Mouse (Mus musculus): ENCODE data around the gene Vps33b.
A peak's percentile ranks its signal among the peaks of the same experiment; 100 is the strongest.

Gene Vps33b

GRCm38 (mm10) chr7:80268897-80269750 lies at the start of gene Vps33b:
Gene Vps33b (plus strand): TSS chr7:80269649.
- peak; percentile 95 for DNase-seq

GRCm38 (mm10) chr7:80220237-80220797 lies 49.1 kb upstream of the Vps33b start:
- DNase-seq = no peak

- no peak for DNase-seq
These were observed 48.2 kb upstream of the Vps33b start for GRCm38 (mm10) chr7:80221179-80221750.

DNA sequence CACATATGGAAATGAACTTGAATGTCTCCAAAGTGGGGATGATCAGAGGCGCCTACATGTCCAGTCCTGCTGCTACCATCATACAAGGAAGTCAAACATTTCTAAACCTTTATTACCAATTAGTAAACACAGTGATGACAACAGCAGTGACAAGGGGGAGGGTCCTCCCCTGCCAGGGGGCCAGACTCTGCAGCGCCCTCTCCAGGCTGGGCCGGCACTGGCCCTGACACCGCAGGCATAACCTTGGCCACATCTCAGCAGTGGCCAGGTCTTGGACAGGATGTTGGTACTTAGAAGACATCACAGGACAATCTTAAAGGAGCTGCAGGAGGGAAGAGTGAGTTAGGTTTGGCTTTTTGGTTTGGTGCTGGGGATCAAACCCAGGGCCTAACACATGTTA lies 42.4 kb upstream of the Vps33b start:
- no peak for DNase-seq

GRCm38 (mm10) chr7:80230196-80230595 lies 39.3 kb upstream of the Vps33b start:
- DNase-seq = no peak

GRCm38 (mm10) chr7:80231971-80232488 lies 37.4 kb upstream of the Vps33b start:
- DNase-seq = no peak

DNA sequence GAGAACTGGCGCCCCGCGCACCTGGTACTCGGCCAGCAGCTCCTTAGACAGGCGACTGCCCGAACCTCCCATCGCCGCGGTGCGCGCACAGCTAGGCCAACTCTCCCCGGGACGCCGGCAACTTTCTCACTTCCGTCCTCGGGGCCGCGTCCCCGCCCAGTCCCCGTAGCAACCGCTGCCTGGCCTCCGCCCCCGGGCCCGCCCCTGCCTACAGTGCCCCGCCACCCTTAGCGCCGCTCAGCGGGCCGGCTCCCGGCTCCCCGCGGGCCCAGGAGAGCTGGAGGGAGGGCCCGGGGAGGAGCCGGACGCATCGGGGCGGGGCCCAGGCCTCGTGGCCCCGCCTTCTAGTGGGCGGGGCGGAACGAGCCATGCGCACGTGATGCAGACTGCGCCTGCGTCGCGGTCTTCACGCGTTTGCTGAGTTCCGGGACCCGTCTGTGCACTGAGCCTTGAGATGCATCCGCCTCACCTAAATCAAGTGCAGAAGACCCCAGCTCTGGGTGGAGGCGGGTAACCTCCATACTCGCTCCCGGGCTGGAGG lies 36.9 kb upstream of the Vps33b start, which contains the start of the genes Cib1 and Gdpgp1:
Gene Cib1 (minus strand): TSS at position 325 of the 541 bp plus-strand sequence.
Gene Gdpgp1 (plus strand): TSS at position 377 of the 541 bp plus-strand sequence.
- peak; percentile 89 for DNase-seq

DNA sequence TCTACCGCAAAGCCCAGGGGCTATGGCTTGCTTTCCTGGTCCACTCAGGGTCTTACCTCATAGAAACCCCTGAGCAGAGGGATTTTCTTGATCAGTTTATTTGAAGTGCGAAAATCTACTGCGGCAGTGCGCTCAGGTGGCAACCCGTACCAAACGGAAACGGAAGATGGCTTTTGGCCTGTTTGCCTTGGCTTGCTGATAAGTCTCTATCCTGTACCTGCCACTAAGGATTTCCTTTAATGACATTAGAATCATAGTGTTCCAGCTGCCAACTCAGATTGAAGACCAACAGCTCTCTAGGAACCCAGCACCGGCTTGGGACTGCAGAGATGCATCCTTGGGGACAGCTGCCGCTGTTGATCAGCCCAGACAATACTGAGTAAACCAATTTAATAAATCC lies 35.6 kb upstream of the Vps33b start:
- no peak for DNase-seq

DNA sequence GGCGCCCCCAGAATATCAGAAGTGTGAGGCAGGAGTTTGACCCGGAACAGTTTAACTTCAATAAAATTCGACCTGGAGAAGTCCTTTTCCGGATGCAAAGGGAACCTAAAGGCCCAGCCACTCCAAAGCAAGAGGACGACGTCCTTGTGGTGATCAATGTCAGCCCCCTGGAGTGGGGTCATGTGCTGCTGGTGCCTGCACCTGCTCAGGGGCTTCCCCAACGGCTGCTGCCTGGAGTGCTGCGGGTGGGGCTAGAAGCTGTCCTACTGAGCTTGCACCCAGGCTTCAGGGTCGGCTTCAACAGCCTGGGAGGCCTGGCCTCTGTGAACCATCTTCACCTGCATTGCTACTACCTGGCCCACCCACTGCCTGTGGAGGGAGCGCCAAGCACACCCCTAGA lies 30.9 kb upstream of the Vps33b start:
- no peak for DNase-seq

DNA sequence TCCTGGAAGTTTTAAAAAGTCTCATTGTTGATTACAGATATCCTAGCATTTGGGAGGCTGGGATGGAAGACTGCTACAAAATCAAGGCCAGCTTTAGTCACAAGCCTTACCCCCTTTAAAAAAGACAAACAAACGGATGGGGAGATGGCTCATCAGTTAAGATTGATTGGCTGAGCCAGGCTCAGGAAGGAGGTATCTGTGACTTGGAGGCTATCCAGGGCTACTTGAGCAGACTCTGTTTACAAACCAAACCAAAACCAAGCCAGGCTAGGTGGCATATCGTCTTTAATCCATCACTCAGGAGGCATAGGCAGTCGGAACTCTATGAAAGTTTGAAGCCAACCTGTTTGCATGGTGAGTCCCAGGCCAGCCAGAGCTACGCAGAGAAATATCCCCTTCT lies 27.8 kb upstream of the Vps33b start:
- no peak for DNase-seq

DNA sequence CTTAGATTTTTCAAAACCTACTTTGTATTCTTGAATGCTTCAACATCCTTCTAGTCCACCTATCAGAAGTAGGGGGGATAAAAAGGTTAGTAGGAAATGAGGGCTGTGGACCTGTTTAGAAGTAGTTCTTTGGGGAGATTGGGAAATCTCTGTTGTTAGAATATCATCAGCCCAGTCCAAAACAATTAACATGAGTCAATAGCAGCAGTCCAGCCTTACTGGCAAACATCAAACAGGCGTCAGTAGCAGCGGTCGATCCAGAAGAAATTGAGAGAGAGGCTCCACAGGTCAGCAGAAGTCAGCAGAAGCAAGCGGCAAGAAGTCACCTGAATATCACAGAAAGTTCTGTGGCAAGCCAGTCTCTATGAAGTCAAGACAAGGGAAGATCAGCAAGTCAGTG lies 24.6 kb upstream of the Vps33b start:
- DNase-seq = peak; percentile 21

DNA sequence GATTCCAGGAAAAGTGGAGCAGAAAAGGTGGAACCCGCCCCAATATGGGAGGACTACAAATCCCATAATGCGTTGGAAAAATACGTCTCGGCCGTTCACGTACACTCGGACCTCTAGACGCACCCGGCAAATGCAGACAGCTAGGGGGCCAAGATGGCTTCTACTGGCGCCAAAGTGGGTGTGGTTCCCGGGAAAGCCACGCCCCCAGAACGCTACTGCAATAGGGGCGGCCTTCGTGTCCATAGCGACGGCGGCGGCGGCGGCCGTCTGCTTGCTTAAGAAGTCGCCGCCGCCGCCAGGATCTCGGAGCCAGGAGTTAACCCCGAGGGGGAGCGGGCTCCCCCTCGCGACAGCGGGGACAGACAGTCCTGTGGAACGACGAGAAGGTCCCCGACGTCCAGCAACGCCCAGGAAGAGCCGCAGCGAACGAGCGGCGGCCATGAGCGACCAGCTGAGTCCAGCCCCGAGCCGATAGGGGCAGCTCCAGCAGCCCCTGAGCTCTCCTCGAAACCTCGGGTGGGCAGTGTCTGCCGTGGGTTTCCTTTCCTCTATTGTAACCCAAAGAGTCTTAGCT lies 23.2 kb upstream of the Vps33b start, which contains the start of gene Ttll13:
Gene Ttll13 (plus strand): TSS at position 229 of the 574 bp plus-strand sequence.
- peak; percentile 98 for DNase-seq

GRCm38 (mm10) chr7:80246859-80247258 lies 22.6 kb upstream of the Vps33b start:
- DNase-seq = no peak

DNA sequence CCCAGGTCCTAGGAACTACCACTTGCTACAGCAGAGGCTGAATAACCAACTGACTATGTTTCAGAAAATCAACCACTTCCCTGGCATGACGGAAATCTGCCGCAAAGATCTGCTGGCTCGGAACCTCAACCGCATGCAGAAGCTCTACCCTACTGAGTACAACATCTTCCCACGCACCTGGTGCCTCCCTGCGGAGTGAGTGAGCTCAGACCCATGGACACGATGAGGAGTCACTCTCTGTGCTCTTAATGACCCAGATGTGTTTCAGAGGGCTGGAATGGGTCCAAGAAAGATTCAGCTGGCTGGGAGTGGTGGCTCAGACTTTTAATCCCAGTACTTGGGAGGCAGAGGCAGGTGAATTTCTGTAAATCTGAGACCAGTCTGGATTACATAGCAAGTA lies 17.0 kb upstream of the Vps33b start:
- DNase-seq = no peak

DNA sequence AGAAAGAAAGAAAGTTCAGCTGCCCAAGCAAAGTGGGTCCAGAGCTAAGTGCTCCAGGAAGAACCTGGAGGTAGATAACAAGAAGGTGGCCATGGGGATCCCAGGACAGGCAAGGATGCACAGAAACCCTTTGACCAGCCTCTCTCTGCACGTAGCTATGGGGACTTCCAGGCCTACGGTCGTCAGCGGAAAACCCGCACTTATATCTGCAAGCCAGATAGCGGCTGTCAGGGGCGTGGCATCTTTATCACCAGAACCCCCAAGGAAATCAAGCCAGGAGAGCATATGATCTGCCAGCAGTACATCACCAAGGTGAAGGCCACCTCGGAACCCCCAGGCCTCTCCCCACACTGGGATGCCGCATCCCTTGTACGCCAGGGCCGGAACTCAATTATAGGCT lies 16.6 kb upstream of the Vps33b start:
- DNase-seq = no peak

DNA sequence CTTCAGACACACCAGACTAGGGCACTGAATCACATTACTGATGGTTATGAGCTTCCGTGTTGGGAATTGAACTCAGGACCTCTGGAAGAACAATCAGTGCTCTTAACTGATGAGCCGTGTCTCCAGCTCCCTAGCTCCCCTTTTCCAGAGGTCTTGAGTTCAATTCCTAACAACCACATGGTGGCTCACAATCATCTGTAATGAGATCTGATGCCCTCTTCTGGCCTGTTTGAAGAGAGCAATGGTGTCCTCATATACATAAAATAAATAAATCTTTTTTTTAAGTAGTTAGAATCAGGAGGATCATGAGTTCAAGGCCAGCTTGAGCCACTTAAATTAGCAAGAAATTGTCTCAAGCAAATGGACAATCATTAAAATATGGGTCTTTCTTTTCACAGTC lies 13.5 kb upstream of the Vps33b start:
- no peak for DNase-seq

DNA sequence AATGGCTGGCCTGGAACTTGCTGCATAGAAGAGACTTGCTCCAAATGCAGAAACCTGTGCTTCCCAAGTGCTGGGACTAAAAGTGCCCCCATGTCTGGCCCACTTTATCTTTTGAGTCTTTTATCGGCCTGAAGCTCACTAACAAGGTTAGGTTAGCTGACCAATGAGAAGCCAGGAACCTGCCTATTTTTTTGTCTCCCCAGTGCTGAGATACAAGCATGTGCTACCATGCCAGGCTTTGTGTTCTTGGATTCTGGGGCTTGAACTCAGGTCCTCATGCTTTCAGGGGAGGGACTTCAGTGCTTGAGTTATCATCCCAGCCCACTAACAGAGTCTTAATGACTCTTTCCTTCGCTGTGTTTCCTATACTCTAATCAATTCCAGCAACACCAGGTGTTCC lies 11.7 kb upstream of the Vps33b start:
- DNase-seq = no peak

DNA sequence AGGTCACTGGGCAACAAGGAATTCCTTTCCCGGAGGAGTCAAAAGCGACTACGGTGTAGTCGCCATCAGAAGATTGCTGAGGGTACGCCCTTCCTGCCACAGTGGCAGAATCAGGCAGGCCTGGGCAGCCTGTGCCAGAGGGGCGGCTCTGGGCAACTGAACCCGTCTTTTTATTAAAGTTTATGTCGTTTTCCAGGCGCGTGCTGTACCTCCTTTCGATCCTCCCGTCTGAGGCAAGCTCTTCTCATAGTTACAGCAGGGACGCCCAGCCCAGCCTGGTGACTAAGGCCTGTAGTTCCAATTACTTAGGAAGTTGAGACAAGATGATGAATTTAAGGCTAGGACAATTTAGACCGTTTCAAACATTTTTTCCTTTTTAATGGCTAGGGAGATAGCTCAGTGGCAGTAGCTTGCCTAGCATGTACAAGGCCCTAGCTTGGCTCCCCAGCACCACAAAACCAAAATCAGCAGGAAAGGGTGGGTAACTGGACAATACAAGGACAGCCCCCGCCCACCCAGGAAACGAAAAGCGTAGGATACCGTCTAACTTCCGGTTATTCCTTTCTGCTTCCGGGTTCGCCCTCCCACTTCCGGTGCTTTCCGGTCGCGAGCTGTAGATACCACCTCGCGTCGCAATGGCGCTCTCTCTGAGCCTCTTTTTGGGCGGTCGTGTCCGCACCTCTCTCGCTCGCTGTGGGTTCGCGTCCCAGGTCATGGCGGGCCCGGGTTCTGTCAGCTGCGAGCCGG lies 8.7 kb upstream of the Vps33b start, which contains the start of gene Ngrn:
Gene Ngrn (plus strand): TSS at position 591 of the 747 bp plus-strand sequence.
- DNase-seq = peak; percentile 81

DNA sequence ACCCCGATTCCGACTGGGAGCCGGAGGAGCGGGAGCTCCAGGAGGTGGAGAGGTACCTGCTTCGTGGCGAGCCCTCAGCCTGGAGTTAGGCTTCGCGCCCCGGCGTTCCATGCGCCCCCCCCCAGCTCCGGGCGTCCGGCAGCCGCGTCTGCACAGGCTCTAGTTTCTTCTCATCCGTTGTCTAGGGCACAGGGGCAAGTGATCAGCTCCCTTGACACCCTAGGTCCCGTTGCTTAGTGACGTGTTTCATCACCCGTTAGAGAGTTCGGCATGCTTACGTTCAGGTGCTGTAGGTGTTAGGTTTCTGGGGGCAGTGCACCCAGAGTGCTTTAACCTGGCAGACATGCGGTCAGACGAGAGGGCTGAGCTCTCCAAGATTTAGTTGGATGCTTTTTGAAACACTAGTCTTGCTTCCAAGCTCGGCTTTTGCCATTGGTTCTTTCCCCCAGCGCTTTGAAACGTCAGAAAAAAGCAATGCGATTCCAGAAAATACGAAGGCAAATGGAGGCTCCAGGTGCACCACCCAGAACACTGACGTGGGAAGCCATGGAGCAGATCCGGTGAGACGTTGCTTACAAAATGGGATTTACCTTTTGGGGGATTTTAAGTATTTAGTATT lies 8.0 kb upstream of the Vps33b start:
- DNase-seq = no peak

GRCm38 (mm10) chr7:80264606-80265005 lies 4.8 kb upstream of the Vps33b start:
- DNase-seq = no peak

DNA sequence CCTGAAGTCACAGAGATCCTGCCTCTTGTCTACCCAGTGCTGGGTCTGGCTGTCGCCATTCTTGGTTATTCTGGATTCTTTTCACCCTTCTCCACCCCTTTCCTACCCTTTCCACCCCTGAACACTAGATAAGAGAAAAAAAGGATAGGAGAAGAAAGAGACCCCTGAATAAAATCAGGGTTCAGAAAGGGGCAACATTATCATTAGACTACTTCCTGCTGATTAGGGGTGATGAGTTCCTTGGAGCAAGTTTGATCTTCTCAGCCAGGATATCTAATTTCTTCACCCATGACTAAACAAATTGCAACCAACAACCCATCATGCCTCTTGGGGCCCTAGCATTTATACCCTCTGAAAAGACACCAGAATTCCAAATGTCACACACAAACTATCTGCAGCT lies 1.7 kb upstream of the Vps33b start:
- DNase-seq = no peak

Measured in cerebellum, adult 11-12 months (tissue).